Mouse (Mus musculus): Measurements from ENCODE around the gene Ift74. TPM values are rescaled to one million over a fixed set of nuclear protein-coding genes. Genes with fewer than 3 reads are reported as not detected.
"Not testable (repeated sequence)": the region's sequence is repeated elsewhere in the genome, so short reads cannot be mapped to it uniquely, and the experiment has no call there.

Gene Ift74
- polyA plus RNA-seq, 1 experiment from 2014 or later: 77.7 TPM

GRCm38 (mm10) chr4:94681181-94681580 is 66.9 kb downstream of the Ift74 start:
- DNase-seq (ENCODE audit: low spot score, missing footprints) (no peak), ATAC-seq (ENCODE audit: low FRiP score) (no peak)
- H3K4me1 ChIP-seq (ENCODE audit: control insufficient read depth, insufficient read depth, low read length): no peaks in the 10 kb centered on the region
- no peaks in the 10 kb centered on the region for H3K9me3 ChIP-seq (ENCODE audit: control insufficient read depth, low read length)
- 95% methylated on average over 2 of the region's 2 CpGs for WGBS
- H3K27ac ChIP-seq (ENCODE audit: low read depth, low read length): no peak overlapping the region
- H3K36me3 ChIP-seq (ENCODE audit: control insufficient read depth, insufficient read depth, low read length): no peaks in the 10 kb centered on the region
- no peak overlapping the region for H3K4me2 ChIP-seq
- no peak overlapping the region for H3K4me3 ChIP-seq (ENCODE audit: low read depth, low read length)
- no peaks in the 10 kb centered on the region for H3K27me3 ChIP-seq (ENCODE audit: control insufficient read depth, insufficient read depth, low read length)
- H3K9ac ChIP-seq (ENCODE audit: low read length): no peak overlapping the region

DNA sequence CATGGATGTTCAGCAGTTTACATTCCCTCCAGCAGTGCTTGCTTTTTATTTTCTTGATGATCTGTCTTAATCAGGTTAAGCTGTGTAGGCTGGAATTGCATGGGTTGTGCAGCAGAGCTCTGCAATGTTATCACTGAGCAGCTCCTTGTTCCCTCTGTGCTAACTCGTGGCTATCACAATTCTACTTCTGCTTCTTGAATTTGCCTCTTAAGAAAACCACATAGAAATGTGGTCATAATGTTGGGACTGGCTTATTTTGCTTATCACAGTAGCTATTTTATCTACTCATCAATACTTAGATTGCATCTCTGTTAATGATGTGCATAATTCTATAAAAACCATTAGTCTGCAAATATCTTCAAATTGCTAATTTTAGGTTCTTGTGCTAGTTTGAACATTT is 67.7 kb downstream of the Ift74 start:
- WGBS: 81% methylated on average over 1 of the region's 1 CpGs
- DNase-seq (ENCODE audit: low spot score, missing footprints) (no peak), ATAC-seq (ENCODE audit: low FRiP score) (no peak)
- no peaks in the 10 kb centered on the region for H3K36me3 ChIP-seq (ENCODE audit: control insufficient read depth, insufficient read depth, low read length)
- no peaks in the 10 kb centered on the region for H3K9me3 ChIP-seq (ENCODE audit: control insufficient read depth, low read length)
- H3K4me1 ChIP-seq (ENCODE audit: control insufficient read depth, insufficient read depth, low read length): no peaks in the 10 kb centered on the region
- no peak overlapping the region for H3K27ac ChIP-seq (ENCODE audit: low read depth, low read length)
- H3K4me3 ChIP-seq (ENCODE audit: low read depth, low read length): no peak overlapping the region
- no peaks in the 10 kb centered on the region for H3K27me3 ChIP-seq (ENCODE audit: control insufficient read depth, insufficient read depth, low read length)
- H3K9ac ChIP-seq (ENCODE audit: low read length): no peak overlapping the region
- H3K4me2 ChIP-seq: no peak overlapping the region

DNA sequence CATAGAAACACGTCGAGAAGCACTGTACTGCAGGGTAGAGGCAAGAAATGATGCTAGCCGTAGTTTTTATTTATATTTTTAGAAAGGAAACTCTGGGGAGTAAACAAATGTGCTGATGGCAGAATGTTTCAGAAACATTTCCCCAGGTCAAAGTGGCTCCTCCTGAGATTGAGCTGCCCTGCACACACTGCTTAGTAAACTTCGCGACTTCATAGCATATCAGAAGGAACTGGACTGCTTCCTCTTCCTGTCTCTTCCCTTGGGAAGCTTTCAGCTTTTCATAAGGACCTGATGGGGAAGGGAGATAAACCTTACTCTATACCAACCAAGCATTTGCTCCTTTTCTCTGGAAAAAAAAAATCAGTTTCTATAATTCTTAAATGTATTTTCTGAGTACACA is 69.0 kb downstream of the Ift74 start:
- Histone ChIP-seq H3K9me3 (ENCODE audit: control insufficient read depth, low read length) (no peaks in the 10 kb centered on the region), H3K4me3 (ENCODE audit: low read depth, low read length) (no peak overlapping the region), H3K36me3 (ENCODE audit: control insufficient read depth, insufficient read depth, low read length) (peaks cover 2% of the 10 kb centered on the region; the same call in 1 of the 2 replicates), H3K27me3 (ENCODE audit: control insufficient read depth, insufficient read depth, low read length) (no peaks in the 10 kb centered on the region), H3K4me1 (ENCODE audit: control insufficient read depth, insufficient read depth, low read length) (no peaks in the 10 kb centered on the region), H3K4me2 (no peak overlapping the region), H3K27ac (ENCODE audit: low read depth, low read length) (no peak overlapping the region), H3K9ac (ENCODE audit: low read length) (no peak overlapping the region)
- WGBS: 89% methylated on average over 5 of the region's 5 CpGs
- no peak for ATAC-seq (ENCODE audit: low FRiP score)
- no peak for DNase-seq (ENCODE audit: low spot score, missing footprints)

- not testable (repeated sequence) for H3K4me3 ChIP-seq (ENCODE audit: low read depth, low read length); ATAC-seq (ENCODE audit: low FRiP score); H3K36me3 ChIP-seq (ENCODE audit: control insufficient read depth, insufficient read depth, low read length); H3K9ac ChIP-seq (ENCODE audit: low read length); H3K27ac ChIP-seq (ENCODE audit: low read depth, low read length); H3K4me1 ChIP-seq (ENCODE audit: control insufficient read depth, insufficient read depth, low read length); H3K9me3 ChIP-seq (ENCODE audit: control insufficient read depth, low read length); DNase-seq (ENCODE audit: low spot score, missing footprints); H3K4me2 ChIP-seq; H3K27me3 ChIP-seq (ENCODE audit: control insufficient read depth, insufficient read depth, low read length)
- 93% methylated on average over 1 of the region's 2 CpGs for WGBS
Measured at GRCm38 (mm10) chr4:94689804-94690203, 75.5 kb downstream of the Ift74 start.

DNA sequence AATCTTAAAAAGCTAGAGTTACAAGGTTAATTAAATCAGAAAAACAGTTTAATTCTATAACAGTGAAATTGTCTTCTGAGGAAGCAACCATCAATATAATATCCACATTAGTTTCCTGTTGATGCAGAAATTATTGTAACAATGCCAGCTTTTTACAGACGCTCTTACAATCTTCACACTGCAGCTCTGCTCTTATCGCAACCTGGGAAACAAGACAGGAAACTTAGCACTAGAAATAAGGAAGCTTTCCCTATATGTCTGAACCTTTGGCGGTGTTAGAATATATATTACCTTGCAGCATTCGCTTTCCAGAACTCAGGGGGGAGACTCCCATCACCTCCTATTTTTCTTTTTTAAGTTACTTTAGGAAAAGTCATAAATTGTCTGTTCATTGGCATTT is 76.8 kb downstream of the Ift74 start:
- DNase-seq (ENCODE audit: low spot score, missing footprints): no peak
- Histone ChIP-seq H3K9ac (ENCODE audit: low read length) (no peak overlapping the region), H3K4me3 (ENCODE audit: low read depth, low read length) (no peak overlapping the region), H3K36me3 (ENCODE audit: control insufficient read depth, insufficient read depth, low read length) (peaks cover 3% of the 10 kb centered on the region; the same call in 1 of the 2 replicates), H3K9me3 (ENCODE audit: control insufficient read depth, low read length) (no peaks in the 10 kb centered on the region), H3K27ac (ENCODE audit: low read depth, low read length) (no peak overlapping the region), H3K4me2 (no peak overlapping the region), H3K27me3 (ENCODE audit: control insufficient read depth, insufficient read depth, low read length) (no peaks in the 10 kb centered on the region), H3K4me1 (ENCODE audit: control insufficient read depth, insufficient read depth, low read length) (no peaks in the 10 kb centered on the region)
- 94% methylated on average over 4 of the region's 4 CpGs for WGBS
- no peak for ATAC-seq (ENCODE audit: low FRiP score)

- ATAC-seq (ENCODE audit: low FRiP score): no peak
- WGBS: 93% methylated on average over 2 of the region's 2 CpGs
- H3K27ac ChIP-seq (ENCODE audit: low read depth, low read length): no peak overlapping the region
- H3K9ac ChIP-seq (ENCODE audit: low read length): no peak overlapping the region
- H3K9me3 ChIP-seq (ENCODE audit: control insufficient read depth, low read length): no peaks in the 10 kb centered on the region
- no peaks in the 10 kb centered on the region for H3K27me3 ChIP-seq (ENCODE audit: control insufficient read depth, insufficient read depth, low read length)
- peaks cover 3% of the 10 kb centered on the region; the same call in 1 of the 2 replicates for H3K36me3 ChIP-seq (ENCODE audit: control insufficient read depth, insufficient read depth, low read length)
- DNase-seq (ENCODE audit: low spot score, missing footprints): no peak
- no peak overlapping the region for H3K4me3 ChIP-seq (ENCODE audit: low read depth, low read length)
- no peak overlapping the region for H3K4me2 ChIP-seq
- H3K4me1 ChIP-seq (ENCODE audit: control insufficient read depth, insufficient read depth, low read length): no peaks in the 10 kb centered on the region
Measured at GRCm38 (mm10) chr4:94692175-94692574, 77.9 kb downstream of the Ift74 start.

DNA sequence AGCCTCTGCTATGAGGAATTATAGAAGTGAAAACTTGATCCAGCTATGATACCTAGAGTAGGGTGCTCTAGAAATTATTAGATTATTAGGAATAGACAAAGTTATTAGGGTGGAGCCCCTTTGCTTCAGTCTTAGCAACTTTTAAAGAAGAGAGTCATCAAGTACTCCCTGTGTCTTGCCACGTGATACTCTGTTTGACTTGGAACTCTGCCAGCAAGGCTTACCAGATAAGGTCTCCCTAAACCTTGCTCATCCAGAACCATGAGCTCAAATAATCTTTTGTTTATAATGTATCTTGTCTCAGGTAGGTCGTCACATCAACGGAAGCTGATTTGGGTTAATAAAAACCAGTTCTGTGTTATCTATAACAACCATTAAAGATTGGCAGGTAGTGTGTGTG is 82.1 kb downstream of the Ift74 start:
- WGBS: 83% methylated on average over 3 of the region's 3 CpGs
- Histone ChIP-seq H3K9me3 (ENCODE audit: control insufficient read depth, low read length) (no peaks in the 10 kb centered on the region), H3K27ac (ENCODE audit: low read depth, low read length) (no peak overlapping the region), H3K4me3 (ENCODE audit: low read depth, low read length) (no peak overlapping the region), H3K4me1 (ENCODE audit: control insufficient read depth, insufficient read depth, low read length) (no peaks in the 10 kb centered on the region), H3K9ac (ENCODE audit: low read length) (no peak overlapping the region), H3K36me3 (ENCODE audit: control insufficient read depth, insufficient read depth, low read length) (no peaks in the 10 kb centered on the region), H3K4me2 (no peak overlapping the region), H3K27me3 (ENCODE audit: control insufficient read depth, insufficient read depth, low read length) (no peaks in the 10 kb centered on the region)
- no peak for ATAC-seq (ENCODE audit: low FRiP score)
- DNase-seq (ENCODE audit: low spot score, missing footprints): no peak

DNA sequence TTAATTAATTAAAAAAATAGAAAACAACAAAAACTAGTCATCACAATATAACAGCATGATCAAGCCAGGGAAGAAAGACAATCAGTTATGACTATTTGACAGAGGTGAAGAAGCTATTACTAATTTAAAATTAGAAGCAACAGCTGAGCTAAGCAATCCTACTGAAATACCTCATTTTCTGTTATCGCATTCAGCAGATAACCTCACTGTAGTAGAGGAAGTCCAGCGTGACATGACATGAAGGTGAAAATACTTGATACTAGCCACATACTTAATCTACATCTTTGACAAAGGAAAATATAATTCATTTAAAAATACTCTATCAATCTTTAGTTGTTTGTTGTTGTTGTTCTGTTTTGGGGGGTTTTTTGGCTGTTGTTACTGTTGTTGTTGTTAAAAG is 96.7 kb downstream of the Ift74 start:
- Histone ChIP-seq H3K27me3 (ENCODE audit: control insufficient read depth, insufficient read depth, low read length) (no peaks in the 10 kb centered on the region), H3K36me3 (ENCODE audit: control insufficient read depth, insufficient read depth, low read length) (no peaks in the 10 kb centered on the region), H3K9me3 (ENCODE audit: control insufficient read depth, low read length) (no peaks in the 10 kb centered on the region), H3K4me1 (ENCODE audit: control insufficient read depth, insufficient read depth, low read length) (no peaks in the 10 kb centered on the region), H3K27ac (ENCODE audit: low read depth, low read length) (no peak overlapping the region), H3K4me3 (ENCODE audit: low read depth, low read length) (no peak overlapping the region), H3K9ac (ENCODE audit: low read length) (no peak overlapping the region), H3K4me2 (no peak overlapping the region)
- 99% methylated on average over 2 of the region's 2 CpGs for WGBS
- DNase-seq (ENCODE audit: low spot score, missing footprints) (no peak), ATAC-seq (ENCODE audit: low FRiP score) (no peak)

DNA sequence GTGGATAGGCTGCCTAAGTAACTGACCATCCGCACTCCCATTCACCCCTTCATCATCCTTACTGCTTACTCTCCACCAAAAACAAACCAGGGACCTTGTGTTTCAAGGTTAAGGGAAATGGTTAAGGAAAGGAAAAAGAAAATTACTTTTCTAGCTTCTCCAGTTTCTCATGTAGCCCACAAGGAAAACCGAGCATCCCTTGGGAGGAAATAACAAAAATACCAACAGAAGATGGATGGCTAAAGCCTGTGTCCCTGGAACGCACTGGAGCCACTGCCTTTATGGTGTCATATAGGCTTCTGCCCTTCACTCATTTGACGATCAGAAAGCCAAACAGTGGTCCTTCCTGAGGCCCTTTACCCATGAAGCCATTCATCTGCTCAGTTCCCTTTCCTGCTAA is 97.1 kb downstream of the Ift74 start:
- 75% methylated on average over 4 of the region's 4 CpGs for WGBS
- H3K9me3 ChIP-seq (ENCODE audit: control insufficient read depth, low read length): no peaks in the 10 kb centered on the region
- DNase-seq (ENCODE audit: low spot score, missing footprints): no peak

DNA sequence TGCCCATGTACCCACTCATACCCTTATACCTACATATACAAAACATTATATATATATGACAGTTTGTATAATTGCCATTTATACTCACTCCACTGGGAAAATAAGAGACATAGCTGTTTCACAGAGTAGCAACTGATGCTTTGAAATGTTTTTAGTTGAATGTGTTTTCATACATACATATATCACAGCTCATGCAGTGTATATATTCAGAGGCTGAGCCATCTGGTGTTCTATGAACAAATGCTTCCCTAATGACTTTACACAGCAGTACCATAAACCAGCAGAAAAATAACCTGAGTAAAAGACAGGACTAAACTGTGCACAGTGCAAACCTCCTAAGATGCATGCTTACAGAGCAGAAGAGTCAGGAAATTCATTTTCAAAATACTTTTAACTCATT is 99.5 kb downstream of the Ift74 start:
- Histone ChIP-seq H3K4me1 (ENCODE audit: control insufficient read depth, insufficient read depth, low read length) (no peaks in the 10 kb centered on the region), H3K9me3 (ENCODE audit: control insufficient read depth, low read length) (no peaks in the 10 kb centered on the region), H3K9ac (ENCODE audit: low read length) (no peak overlapping the region), H3K27ac (ENCODE audit: low read depth, low read length) (no peak overlapping the region), H3K27me3 (ENCODE audit: control insufficient read depth, insufficient read depth, low read length) (no peaks in the 10 kb centered on the region), H3K4me3 (ENCODE audit: low read depth, low read length) (no peak overlapping the region), H3K4me2 (no peak overlapping the region), H3K36me3 (ENCODE audit: control insufficient read depth, insufficient read depth, low read length) (no peaks in the 10 kb centered on the region)
- ATAC-seq (ENCODE audit: low FRiP score) (no peak), DNase-seq (ENCODE audit: low spot score, missing footprints) (no peak)

More for the DNA sequence above, 97.1 kb downstream of the Ift74 start:
- no peak overlapping the region for H3K4me2 ChIP-seq
- no peak overlapping the region for H3K27ac ChIP-seq (ENCODE audit: low read depth, low read length)
- no peaks in the 10 kb centered on the region for H3K4me1 ChIP-seq (ENCODE audit: control insufficient read depth, insufficient read depth, low read length)
- H3K36me3 ChIP-seq (ENCODE audit: control insufficient read depth, insufficient read depth, low read length): no peaks in the 10 kb centered on the region
- H3K4me3 ChIP-seq (ENCODE audit: low read depth, low read length): no peak overlapping the region
- H3K27me3 ChIP-seq (ENCODE audit: control insufficient read depth, insufficient read depth, low read length): no peaks in the 10 kb centered on the region
- ATAC-seq (ENCODE audit: low FRiP score): no peak
- H3K9ac ChIP-seq (ENCODE audit: low read length): no peak overlapping the region
